Mouse (Mus musculus) heart, embryonic 11.5 days (tissue): ENCODE measurements around the gene Themis2. TPM values are rescaled to one million over a fixed set of nuclear protein-coding genes. Genes with fewer than 3 reads are reported as not detected.
A peak's percentile ranks its signal among the peaks of the same experiment; 100 is the strongest.

ENCODE experiments used
- ATAC-seq: fragments of 200-750 bp; cut with Nextera tagmentation; replicated peaks from 2 replicates; pipeline ENCODE4 v1.8.0; 2017; ENCODE audit warnings: moderate library complexity; ENCODE audit not compliant: insufficient number of reproducible peaks, low FRiP score, low TSS enrichment
- H3K27ac ChIP-seq: fragments of 300-500 bp; sonication (generic); 2 replicates; pipeline ENCODE4 v1.5.1; 2014; ENCODE audit warnings: mild to moderate bottlenecking, low read depth, low read length
- H3K27me3 ChIP-seq: fragments of 300-500 bp; sonication (generic); 2 replicates; pipeline ENCODE4 v1.6.1; 2014; ENCODE audit warnings: mild to moderate bottlenecking, low read length, mixed read lengths; ENCODE audit not compliant: control insufficient read depth, insufficient read depth
- H3K36me3 ChIP-seq: fragments of 300-500 bp; sonication (generic); 2 replicates; pipeline ENCODE4 v1.6.1; 2014; ENCODE audit warnings: mild to moderate bottlenecking, low read length, moderate library complexity, mixed read lengths; ENCODE audit not compliant: control insufficient read depth, insufficient read depth
- H3K4me1 ChIP-seq: fragments of 300-500 bp; sonication (generic); 2 replicates; pipeline ENCODE4 v1.6.1; 2014; ENCODE audit warnings: low read length; ENCODE audit not compliant: control insufficient read depth, insufficient read depth
- H3K4me2 ChIP-seq: fragments of 300-500 bp; sonication (generic); 2 replicates; pipeline ENCODE4 v1.6.1; 2014; ENCODE audit warnings: mild to moderate bottlenecking, moderate library complexity
- H3K4me3 ChIP-seq: fragments of 300-500 bp; sonication (generic); 2 replicates; pipeline ENCODE4 v1.5.1; 2014; ENCODE audit warnings: low read depth, low read length
- H3K9ac ChIP-seq: fragments of 300-500 bp; sonication (generic); 2 replicates; pipeline ENCODE4 v1.6.1; 2014; ENCODE audit warnings: mild to moderate bottlenecking, low read depth, low read length, moderate library complexity
- H3K9me3 ChIP-seq: fragments of 300-500 bp; sonication (generic); replicated peaks from 2 replicates; pipeline ENCODE4 v1.6.1; 2016; ENCODE audit warnings: low read length; ENCODE audit not compliant: control insufficient read depth
- WGBS: fragments of 180-500 bp; shearing (Covaris S2); extraction: QIAGEN DNeasy Blood & Tissue Kit; methylation state at CpG from one replicate; pipeline ENCODE4 v1.1.7; 2014; ENCODE audit not compliant: insufficient replicate concordance; 5-methylcytosine and 5-hydroxymethylcytosine counted together
- polyA plus RNA-seq: library from polyadenylated mRNA; unstranded; fragments of >200 nt; fragmentation: Nextera tagmentation; extraction: Ambion mirVana; gene quantifications from 2 replicates; pipeline ENCODE4 v1.2.1, GENCODE M21; 2014

Themis2 gene
- polyA plus RNA-seq, 1 experiment from 2014 or later: 0.29 TPM

DNA sequence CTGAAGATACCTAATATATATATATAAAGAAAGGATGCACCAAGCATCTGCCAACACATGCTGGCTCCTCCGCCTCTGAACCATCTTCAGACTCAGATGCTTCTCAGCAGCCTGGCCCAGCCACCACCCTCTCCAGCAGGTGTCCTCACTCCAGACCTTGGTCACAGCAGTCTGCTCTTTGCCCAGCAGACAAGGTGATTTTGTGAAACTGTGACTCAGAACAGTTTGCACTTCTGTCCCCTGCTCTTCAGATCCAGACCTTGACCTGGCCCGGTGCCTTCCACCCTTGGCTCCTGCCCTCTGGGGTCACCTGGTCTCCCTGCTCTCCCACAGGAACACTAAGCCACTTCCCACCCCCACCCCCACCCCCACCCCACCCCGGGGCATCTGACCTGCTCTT is 60.3 kb downstream of the Themis2 start:
- no peak overlapping the region for H3K4me3 ChIP-seq
- WGBS: 42% methylated on average over 3 of the region's 3 CpGs
- no peak for ATAC-seq

DNA sequence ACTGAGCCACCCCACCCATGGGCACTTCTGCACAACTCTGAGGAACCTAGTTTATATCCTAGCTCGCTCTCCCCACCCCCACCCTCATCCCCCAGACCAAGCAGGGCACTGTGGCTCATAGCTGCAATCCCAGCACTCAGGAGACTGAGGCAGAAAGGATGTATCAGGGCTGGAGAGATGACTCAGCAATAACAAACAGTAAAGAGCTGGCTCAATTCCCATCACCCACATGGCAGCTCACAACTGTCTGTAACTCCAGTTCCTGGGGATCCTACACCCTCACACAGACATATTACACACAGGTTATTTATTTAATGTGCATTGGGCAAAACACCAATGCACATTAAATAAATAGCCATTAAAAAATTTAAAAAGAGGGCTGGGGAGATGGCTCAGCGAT is 60.8 kb downstream of the Themis2 start:
- 74% methylated on average over 2 of the region's 2 CpGs for WGBS
- H3K27me3 ChIP-seq: no peaks in the 10 kb centered on the region; the same call in 1 of the 2 replicates
- ATAC-seq: no peak

More for the DNA sequence above, 60.3 kb downstream of the Themis2 start:
- no peaks in the 10 kb centered on the region for H3K36me3 ChIP-seq
- no peaks in the 10 kb centered on the region for H3K9me3 ChIP-seq
- no peak overlapping the region for H3K4me2 ChIP-seq
- H3K27ac ChIP-seq: no peak overlapping the region
- peaks cover 7% of the 10 kb centered on the region for H3K4me1 ChIP-seq
- no peak overlapping the region for H3K9ac ChIP-seq
- H3K27me3 ChIP-seq: no peaks in the 10 kb centered on the region; the same call in 1 of the 2 replicates

DNA sequence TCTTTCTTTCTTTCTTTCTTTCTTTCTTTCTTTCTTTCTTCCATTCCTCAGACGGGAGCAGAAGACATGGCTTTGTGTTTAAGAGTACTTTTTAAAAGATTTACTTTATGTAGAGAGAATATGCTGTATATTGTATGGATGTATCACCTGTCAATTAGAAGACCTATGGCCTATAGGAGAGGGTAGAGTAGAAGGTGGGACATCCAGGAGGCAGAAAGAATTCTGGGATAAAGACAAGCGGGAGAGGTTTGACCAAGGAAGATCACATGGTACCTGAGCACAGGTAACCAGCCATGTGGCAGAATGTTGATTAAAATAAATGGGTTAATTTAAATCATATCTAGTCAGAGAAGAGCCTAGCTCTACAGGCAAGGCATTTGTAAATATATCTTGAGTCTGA is 61.4 kb downstream of the Themis2 start:
- Histone ChIP-seq H3K36me3 (no peaks in the 10 kb centered on the region), H3K4me3 (no peak overlapping the region), H3K9ac (no peak overlapping the region), H3K4me2 (no peak overlapping the region), H3K27me3 (no peaks in the 10 kb centered on the region; the same call in 1 of the 2 replicates), H3K27ac (no peak overlapping the region), H3K4me1 (peaks cover 7% of the 10 kb centered on the region), H3K9me3 (no peaks in the 10 kb centered on the region)
- WGBS: 84% methylated on average over 2 of the region's 2 CpGs
- no peak for ATAC-seq

More for the DNA sequence above, 60.8 kb downstream of the Themis2 start:
- Histone ChIP-seq H3K4me2 (no peak overlapping the region), H3K9me3 (no peaks in the 10 kb centered on the region), H3K9ac (no peak overlapping the region), H3K4me1 (peaks cover 7% of the 10 kb centered on the region), H3K27ac (no peak overlapping the region), H3K36me3 (no peaks in the 10 kb centered on the region), H3K4me3 (no peak overlapping the region)

DNA sequence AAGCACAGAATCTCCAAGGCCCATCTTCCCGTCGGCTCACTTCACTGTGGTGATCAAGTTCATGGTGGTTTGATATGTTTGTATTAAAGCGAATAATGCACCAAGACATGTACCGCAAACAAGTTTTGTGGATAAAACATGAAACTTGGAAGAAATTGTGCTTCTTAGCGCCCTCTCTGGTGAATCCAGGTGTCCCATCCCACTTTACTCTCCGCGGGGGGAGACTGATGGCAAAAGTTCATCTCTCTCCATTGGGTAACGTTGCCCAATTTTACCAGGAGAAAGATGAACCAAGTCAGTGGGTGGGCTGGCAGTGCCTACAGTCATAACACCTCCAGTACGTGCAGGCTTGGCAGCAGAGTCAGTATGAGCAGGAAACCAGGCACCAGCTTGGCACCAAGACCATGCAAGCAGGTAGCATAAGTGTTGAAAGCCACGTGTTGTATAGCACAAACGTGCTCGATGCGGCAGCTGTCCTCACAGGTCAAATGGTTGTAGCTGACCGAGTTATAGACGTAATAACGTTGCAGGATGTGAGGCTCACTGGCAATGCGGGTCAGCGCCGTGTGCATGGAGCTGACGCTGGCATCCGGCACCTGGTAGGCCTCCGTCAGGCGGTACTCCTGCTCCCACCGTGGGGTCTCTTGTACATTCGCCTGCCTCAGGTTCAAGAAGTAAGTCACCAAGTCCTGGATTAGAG is 63.0 kb downstream of the Themis2 start:
- H3K27ac ChIP-seq: no peak overlapping the region
- no peaks in the 10 kb centered on the region for H3K27me3 ChIP-seq
- H3K4me1 ChIP-seq: peaks cover 7% of the 10 kb centered on the region
- ATAC-seq: no peak
- no peaks in the 10 kb centered on the region for H3K36me3 ChIP-seq
- no peak overlapping the region for H3K9ac ChIP-seq
- H3K9me3 ChIP-seq: no peaks in the 10 kb centered on the region
- no peak overlapping the region for H3K4me3 ChIP-seq
- no peak overlapping the region for H3K4me2 ChIP-seq
- 88% methylated on average over 25 of the region's 25 CpGs for WGBS

DNA sequence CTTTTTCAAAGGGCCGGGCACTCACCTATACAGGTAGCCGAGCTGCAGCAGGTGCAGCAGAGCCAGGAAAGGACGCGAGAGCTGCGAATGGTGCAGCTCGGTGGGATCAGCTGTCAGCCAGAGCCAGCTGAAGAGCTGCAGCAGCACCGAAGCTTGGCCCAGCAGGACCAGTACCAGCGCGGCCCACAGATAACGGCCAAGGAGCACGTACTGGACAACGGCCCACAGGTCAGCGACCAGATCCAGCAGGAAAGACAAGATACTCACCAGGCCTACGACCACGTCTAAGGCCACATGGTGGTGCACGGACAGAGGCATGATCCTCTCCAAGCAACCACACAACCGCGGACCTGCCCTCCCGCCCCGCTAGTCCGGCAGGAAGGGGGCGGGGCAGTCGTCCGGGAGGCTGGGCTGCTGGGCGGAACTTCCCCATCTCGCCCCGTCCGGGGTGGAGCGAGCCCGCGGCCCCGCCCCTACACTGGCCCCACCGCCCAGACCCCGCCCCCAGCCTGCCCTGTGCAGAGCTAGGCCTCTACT is 64.0 kb downstream of the Themis2 start, which contains the start of gene Xkr8:
Gene Xkr8 (minus strand): TSS at position 399 of the 537 bp plus-strand sequence.
- Histone ChIP-seq H3K4me1 (peaks cover 7% of the 10 kb centered on the region), H3K27me3 (no peaks in the 10 kb centered on the region), H3K36me3 (no peaks in the 10 kb centered on the region), H3K4me3 (peak within 1 kb of the TSS; percentile 51), H3K27ac (no peak within 1 kb of the TSS), H3K4me2 (peak within 1 kb of the TSS; percentile 81), H3K9me3 (no peaks in the 10 kb centered on the region), H3K9ac (peak within 1 kb of the TSS; percentile 50)
- ATAC-seq: peak; percentile 93
- WGBS: 2% methylated on average over 34 of the region's 34 CpGs

Other genes with a start within 250 kb of the Themis2 start
- gene Ptafr, start 232.3 kb downstream of the Themis2 start, polyA plus RNA-seq: 0.23 and 0.40 TPM in 2 replicates
- gene Eya3, start 157.4 kb downstream of the Themis2 start, polyA plus RNA-seq: 21.5 and 24.4 TPM in 2 replicates
- 6.1 and 7.2 TPM in 2 replicates for gene Xkr8, start 63.8 kb downstream of the Themis2 start, polyA plus RNA-seq
- 6.3 and 8.6 TPM in 2 replicates for gene Smpdl3b, start 39.1 kb downstream of the Themis2 start, polyA plus RNA-seq
- gene Rpa2, start 28.1 kb downstream of the Themis2 start, polyA plus RNA-seq: 94.8 and 95.1 TPM in 2 replicates
- gene Ppp1r8, start 46.8 kb upstream of the Themis2 start, polyA plus RNA-seq: 40.3 and 45.5 TPM in 2 replicates
- gene Stx12, start 88.1 kb upstream of the Themis2 start, polyA plus RNA-seq: 66.8 and 67.5 TPM in 2 replicates
- 31.2 and 33.4 TPM in 2 replicates for gene Fam76a, start 126.2 kb upstream of the Themis2 start, polyA plus RNA-seq
- 0.40 and 0.63 TPM in 2 replicates for gene Fgr, start 177.7 kb upstream of the Themis2 start, polyA plus RNA-seq
- gene Ahdc1, start 214.9 kb upstream of the Themis2 start, polyA plus RNA-seq: 7.0 and 9.1 TPM in 2 replicates